ENCODE assay signal across 11 mouse cellular contexts in genomic region chr1:172242401-172242800, GRCm38 (mm10). TPM values are rescaled to one million over a fixed set of nuclear protein-coding genes. Genes with fewer than 3 reads are reported as not detected.
DNase-seq lines count a peak whose midpoint lies in the region; ATAC-seq lines count a peak whose summit lies in the region.
"Had no signal": no experiment of that assay in that cellular context is flagged by ENCODE, and none has a peak within 500 bp of the region (broad histone marks: within the 10 kb centered on the region; RNA-seq: fewer than 3 reads in every experiment).

No protein-coding gene starts in this region.

- WGBS in heart, embryonic 12.5 days, result 27% methylated on average over 2 of the region's 2 CpGs

- H3K27me3 ChIP-seq in heart, embryonic 12.5 days (replicated peaks), result peaks cover 8% of the 10 kb centered on the region; the same call in 1 of the 2 replicates

- no peak overlapping the region for H3K4me2 ChIP-seq in heart, embryonic 12.5 days

- peak; percentile 78 for ATAC-seq in heart, embryonic 12.5 days (ENCODE audit: insufficient number of reproducible peaks, low FRiP score)
- ATAC-seq in erythroblast, adult 5-6 weeks (replicated peaks; ENCODE audit: low FRiP score, poor library complexity, severe bottlenecking), result no peak

- H3K9me3 ChIP-seq in heart, embryonic 12.5 days (replicated peaks), result no peaks in the 10 kb centered on the region

- peak; percentile 52 for DNase-seq in ES-CJ7 (ENCODE audit: low read depth, low spot score)
- peak; percentile 37 for DNase-seq in embryo, embryonic 10.5 days (ENCODE audit: low spot score)
- peak; percentile 75 for DNase-seq in kidney, postnatal 14 days
- no peak for DNase-seq in adrenal gland, postnatal 25 days
- no peak for DNase-seq in cerebellum, adult 11-12 months
- no peak for DNase-seq in cerebellum, adult 11 months
- DNase-seq: adrenal gland, postnatal 14 days had no signal

- no peak overlapping the region for H3K4me3 ChIP-seq in heart, embryonic 12.5 days

- H3K4me1 ChIP-seq in heart, embryonic 12.5 days (replicated peaks), result peaks cover 26% of the 10 kb centered on the region

- peak overlapping the region; percentile 87 for H3K27ac ChIP-seq in heart, embryonic 12.5 days (ENCODE audit: poor library complexity, severe bottlenecking)

- no peak overlapping the region for H3K9ac ChIP-seq in heart, embryonic 12.5 days

- no peaks in the 10 kb centered on the region for H3K36me3 ChIP-seq in heart, embryonic 12.5 days

RNA-seq across cellular contexts. Expression of gene Atp1a4, which starts 15.8 kb away (rescaled TPM):
- polyA plus RNA-seq in heart, embryonic 12.5 days (2016; fragmentation: Nextera tagmentation; extraction: Ambion mirVana), result 0.17 and 0.19 TPM in 2 replicates
- not detected in 2 replicates for total RNA-seq in erythroblast, adult 5-6 weeks (2015; ENCODE audit: low replicate concordance)
- total RNA-seq in erythroblast, adult 5-6 weeks (2017; ENCODE audit: low replicate concordance), result not detected in 2 replicates
- 0.88 and 2.3 TPM in 2 replicates for total RNA-seq in adrenal gland, postnatal 25 days (2021)
- total RNA-seq: layer of hippocampus, postnatal 14 days had no signal
- polyA plus RNA-seq: spleen, adult 2 months had no signal

RNA-seq across cellular contexts. Expression of gene Igsf8, which starts 19.0 kb away (rescaled TPM):
- polyA plus RNA-seq in heart, embryonic 12.5 days (2016; fragmentation: Nextera tagmentation; extraction: Ambion mirVana), result 24.0 and 26.1 TPM in 2 replicates
- 1.3 and 6.7 TPM in 2 replicates for total RNA-seq in erythroblast, adult 5-6 weeks (2015; ENCODE audit: low replicate concordance)
- 2.0 and 3.1 TPM in 2 replicates for total RNA-seq in erythroblast, adult 5-6 weeks (2017; ENCODE audit: low replicate concordance)
- total RNA-seq in adrenal gland, postnatal 25 days (2021), result 33.7 and 48.7 TPM in 2 replicates

RNA-seq across cellular contexts. Expression of gene Casq1, which starts 22.7 kb away (rescaled TPM):
- 182 and 185 TPM in 2 replicates for polyA plus RNA-seq in heart, embryonic 12.5 days (2016; fragmentation: Nextera tagmentation; extraction: Ambion mirVana)
- total RNA-seq in erythroblast, adult 5-6 weeks (2015; ENCODE audit: low replicate concordance), result not detected in 2 replicates
- total RNA-seq in erythroblast, adult 5-6 weeks (2017; ENCODE audit: low replicate concordance), result not detected in 2 replicates
- 1.00 TPM in 1 of 2 replicates, not detected in the other for total RNA-seq in adrenal gland, postnatal 25 days (2021)

RNA-seq across cellular contexts. Expression of gene Pea15a, which starts 35.8 kb away (rescaled TPM):
- 156 and 164 TPM in 2 replicates for polyA plus RNA-seq in heart, embryonic 12.5 days (2016; fragmentation: Nextera tagmentation; extraction: Ambion mirVana)
- total RNA-seq in erythroblast, adult 5-6 weeks (2015; ENCODE audit: low replicate concordance), result 2.5 and 3.1 TPM in 2 replicates
- total RNA-seq in erythroblast, adult 5-6 weeks (2017; ENCODE audit: low replicate concordance), result 2.6 and 5.4 TPM in 2 replicates
- total RNA-seq in adrenal gland, postnatal 25 days (2021), result 48.3 and 52.1 TPM in 2 replicates

RNA-seq across cellular contexts. Expression of gene Atp1a2, which starts 55.5 kb away (rescaled TPM):
- 23.4 and 25.9 TPM in 2 replicates for polyA plus RNA-seq in heart, embryonic 12.5 days (2016; fragmentation: Nextera tagmentation; extraction: Ambion mirVana)
- not detected in 2 replicates for total RNA-seq in erythroblast, adult 5-6 weeks (2015; ENCODE audit: low replicate concordance)
- not detected in 2 replicates for total RNA-seq in erythroblast, adult 5-6 weeks (2017; ENCODE audit: low replicate concordance)
- total RNA-seq in adrenal gland, postnatal 25 days (2021), result 110 and 122 TPM in 2 replicates

Comparison
In these comparisons a context has a peak if more than half of its experiments do, and no peak if none do; other contexts are left out.
1. DNase-seq: peak in ES-CJ7 (single experiment), embryo, embryonic 10.5 days (single experiment) and kidney, postnatal 14 days (single experiment); none in adrenal gland, postnatal 25 days (single experiment), cerebellum, adult 11-12 months (single experiment) and cerebellum, adult 11 months (single experiment).